Mouse (Mus musculus): ENCODE measurements around the gene Apoe. TPM values are rescaled to one million over a fixed set of nuclear protein-coding genes. Genes with fewer than 3 reads are reported as not detected.

Gene Apoe
- polyA plus RNA-seq (2014; fragmentation: Nextera tagmentation; extraction: Ambion mirVana) = 1,439 and 1,470 TPM in 2 replicates

DNA sequence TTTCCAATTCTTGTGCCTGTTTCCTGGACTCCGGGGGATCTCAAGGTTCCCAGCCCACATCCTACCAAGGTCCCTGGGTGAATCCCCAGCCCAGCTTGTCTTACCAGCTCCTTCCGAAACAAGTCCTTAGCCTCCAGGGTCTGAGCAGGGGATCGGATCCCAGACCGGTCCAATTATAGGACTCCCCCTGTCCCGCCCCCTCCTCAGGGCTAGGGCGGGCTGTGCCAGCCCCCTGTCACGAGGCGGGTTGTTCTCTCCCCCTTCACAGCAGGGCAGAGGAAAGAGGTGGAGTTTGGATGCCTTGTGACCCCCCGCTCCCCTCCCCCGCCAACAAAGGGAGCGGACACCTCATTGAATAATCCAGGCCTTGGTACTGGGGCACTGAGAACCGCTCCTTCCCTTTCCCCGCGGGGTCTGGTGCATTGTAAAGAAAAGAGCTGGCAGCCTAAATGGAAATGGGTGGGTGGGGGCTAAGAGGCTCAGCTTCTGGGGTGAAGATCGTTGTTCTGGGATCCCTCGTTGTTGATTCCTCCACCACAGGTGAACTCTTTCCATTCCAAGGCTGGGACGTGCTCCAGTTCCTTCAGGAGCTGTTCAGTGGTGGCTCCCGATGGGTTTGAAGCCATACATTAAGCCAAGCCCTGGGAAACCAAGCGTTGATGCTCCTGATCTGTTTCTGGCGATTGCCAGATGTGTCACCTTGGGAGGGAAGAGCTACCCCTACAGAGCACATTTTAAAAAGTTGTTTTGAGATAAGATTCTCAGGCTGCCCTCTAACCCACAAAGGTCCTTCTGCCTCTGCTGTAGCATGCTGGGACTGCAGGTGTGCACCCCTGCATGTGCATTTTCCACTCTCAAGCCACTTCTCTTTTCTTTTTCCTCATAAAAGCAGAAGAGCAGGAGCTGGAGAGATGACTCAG lies at the start of gene Apoe:
Gene Apoe (minus strand): TSS at position 282 of the 920 bp plus-strand sequence.
- DNase-seq (ENCODE audit: low spot score) (peak; percentile 65), ATAC-seq (replicated peaks; ENCODE audit: low FRiP score) (peak; percentile 54)
- H3K27me3 ChIP-seq (replicated peaks; ENCODE audit: control insufficient read depth, insufficient read depth, low read length) = no peaks in the 10 kb centered on the region
- H3K4me2 ChIP-seq = peak within 1 kb of the TSS; percentile 76
- H3K9ac ChIP-seq (ENCODE audit: low read depth, low read length) = peak within 1 kb of the TSS; percentile 69
- H3K4me1 ChIP-seq (replicated peaks; ENCODE audit: control insufficient read depth, insufficient read depth, low read length) = peaks cover 66% of the 10 kb centered on the region
- peaks cover 24% of the 10 kb centered on the region for H3K36me3 ChIP-seq (ENCODE audit: control insufficient read depth, insufficient read depth, low read length)
- no peaks in the 10 kb centered on the region for H3K9me3 ChIP-seq (ENCODE audit: control insufficient read depth, low read length)
- H3K4me3 ChIP-seq (ENCODE audit: low read depth, low read length) = peak within 1 kb of the TSS; percentile 58
- WGBS = 4% methylated on average over 20 of the region's 20 CpGs
- H3K27ac ChIP-seq (ENCODE audit: low read depth, low read length) = peak within 1 kb of the TSS; percentile 68

DNA sequence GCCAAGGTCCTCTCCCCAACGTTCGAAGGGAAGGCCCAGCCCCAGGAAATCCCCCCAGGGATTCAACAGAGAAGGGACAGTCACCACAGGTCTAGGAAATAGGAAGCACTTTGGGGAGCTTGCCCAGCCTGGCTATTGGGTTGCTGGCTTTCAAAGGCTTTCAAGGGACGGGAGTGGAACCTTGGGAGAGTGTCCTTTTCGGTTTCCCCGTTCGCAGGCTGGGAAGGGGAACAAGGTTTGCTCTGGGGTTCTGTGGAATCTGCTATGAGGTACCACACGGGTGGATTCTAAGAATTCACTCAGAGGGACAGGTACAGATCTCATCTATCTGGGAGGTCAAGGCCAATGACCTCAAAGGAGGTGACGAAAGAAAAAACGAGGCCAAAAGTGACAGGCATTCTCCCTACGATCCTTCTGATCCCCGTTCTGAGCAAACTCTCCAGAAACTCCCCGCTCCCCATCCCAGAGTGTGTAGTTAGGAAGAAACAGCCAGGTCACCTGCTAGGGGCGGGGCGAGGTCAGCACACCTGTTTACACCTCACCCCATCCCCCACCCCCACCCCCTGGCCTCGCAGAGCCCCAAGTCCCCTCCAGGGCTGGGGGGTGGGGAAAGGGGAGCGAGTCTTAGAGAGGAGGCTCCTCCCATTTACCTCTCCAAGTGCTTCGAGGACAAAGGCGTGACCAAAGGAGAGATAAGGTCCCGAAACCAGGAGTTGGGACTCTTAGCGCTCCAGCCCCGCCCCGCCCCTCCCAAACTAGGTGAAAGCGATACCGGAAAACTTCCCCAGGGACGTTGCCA lies 48.6 kb upstream of the Apoe start:
- peak overlapping the region; percentile 99 for H3K4me2 ChIP-seq
- peak overlapping the region; percentile 88; the same call in 1 of the 2 replicates for H3K27ac ChIP-seq (ENCODE audit: low read depth, low read length)
- 4% methylated on average over 25 of the region's 25 CpGs for WGBS
- no peaks in the 10 kb centered on the region for H3K27me3 ChIP-seq (replicated peaks; ENCODE audit: control insufficient read depth, insufficient read depth, low read length)
- ATAC-seq (replicated peaks; ENCODE audit: low FRiP score) (no peak), DNase-seq (ENCODE audit: low spot score) (no peak)
- no peaks in the 10 kb centered on the region for H3K9me3 ChIP-seq (ENCODE audit: control insufficient read depth, low read length)
- peak overlapping the region; percentile 18; the same call in 1 of the 2 replicates for H3K9ac ChIP-seq (ENCODE audit: low read depth, low read length)
- H3K36me3 ChIP-seq (ENCODE audit: control insufficient read depth, insufficient read depth, low read length) = no peaks in the 10 kb centered on the region
- peak overlapping the region; percentile 86 for H3K4me3 ChIP-seq (ENCODE audit: low read depth, low read length)
- H3K4me1 ChIP-seq (replicated peaks; ENCODE audit: control insufficient read depth, insufficient read depth, low read length) = peaks cover 49% of the 10 kb centered on the region

DNA sequence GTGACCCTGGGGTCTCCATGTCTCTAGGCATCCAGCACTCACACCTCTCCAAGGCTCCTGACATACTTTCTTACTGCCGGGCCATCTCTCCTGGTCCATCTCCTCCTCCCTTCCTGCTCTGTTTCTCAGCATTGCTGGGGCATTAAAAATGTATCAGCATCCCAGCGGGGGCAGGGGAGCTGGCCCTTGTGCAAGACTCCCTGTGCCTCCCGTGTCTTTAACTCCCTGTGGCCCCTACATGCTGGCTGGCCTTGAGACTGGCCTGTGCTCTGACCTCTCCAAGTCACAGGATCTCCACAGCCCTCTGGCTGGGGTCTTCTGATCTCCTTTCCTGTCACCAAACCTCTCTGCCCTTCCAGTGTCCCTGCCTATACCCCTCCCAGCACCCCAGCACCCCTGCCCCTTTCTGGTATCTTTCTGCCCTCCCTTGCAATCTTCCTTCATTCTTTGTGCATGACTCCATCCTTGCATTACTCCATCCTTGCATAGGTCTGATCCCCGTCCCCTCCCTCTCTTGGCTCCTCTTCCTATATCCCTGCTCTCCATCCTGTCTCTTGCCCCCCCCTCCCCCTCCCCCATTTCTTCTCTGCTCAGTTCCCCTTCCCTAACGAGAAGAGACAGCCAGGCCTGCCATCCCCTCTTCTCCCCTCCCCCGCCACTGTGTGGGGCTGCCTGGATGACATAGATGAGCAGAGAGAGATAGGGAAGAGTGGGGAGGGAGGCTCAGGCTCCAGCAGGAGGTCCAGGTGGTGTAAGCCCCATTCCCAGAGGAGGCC lies 47.6 kb upstream of the Apoe start:
- H3K4me2 ChIP-seq = peak overlapping the region; percentile 99
- H3K27ac ChIP-seq (ENCODE audit: low read depth, low read length) = no peak overlapping the region
- peaks cover 56% of the 10 kb centered on the region for H3K4me1 ChIP-seq (replicated peaks; ENCODE audit: control insufficient read depth, insufficient read depth, low read length)
- H3K4me3 ChIP-seq (ENCODE audit: low read depth, low read length) = peak overlapping the region; percentile 8; the same call in 1 of the 2 replicates
- ATAC-seq (replicated peaks; ENCODE audit: low FRiP score) (no peak), DNase-seq (ENCODE audit: low spot score) (no peak)
- H3K9me3 ChIP-seq (ENCODE audit: control insufficient read depth, low read length) = no peaks in the 10 kb centered on the region
- H3K9ac ChIP-seq (ENCODE audit: low read depth, low read length) = no peak overlapping the region
- H3K36me3 ChIP-seq (ENCODE audit: control insufficient read depth, insufficient read depth, low read length) = no peaks in the 10 kb centered on the region
- 34% methylated on average over 6 of the region's 6 CpGs for WGBS
- no peaks in the 10 kb centered on the region for H3K27me3 ChIP-seq (replicated peaks; ENCODE audit: control insufficient read depth, insufficient read depth, low read length)

DNA sequence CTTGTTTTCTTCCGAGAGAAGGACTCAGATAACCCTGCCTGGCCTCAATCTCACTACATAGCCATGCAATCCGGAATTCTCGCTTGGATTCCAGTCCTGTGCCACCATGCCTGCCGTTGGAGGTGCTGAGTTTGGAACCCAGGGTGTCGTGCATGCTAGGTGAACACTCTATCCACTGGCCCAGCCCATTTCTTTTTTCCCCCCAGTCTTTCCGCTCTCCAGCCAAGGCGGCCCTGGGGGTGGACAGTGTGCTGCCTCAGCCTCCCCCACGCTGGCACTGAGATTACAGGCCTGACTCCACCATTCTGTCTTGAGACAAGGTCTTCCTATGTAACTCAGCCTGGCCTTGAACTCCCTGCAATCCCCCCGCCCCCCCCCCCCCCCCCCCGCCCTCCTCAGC lies 47.0 kb upstream of the Apoe start:
- no peaks in the 10 kb centered on the region for H3K9me3 ChIP-seq (ENCODE audit: control insufficient read depth, low read length)
- H3K27ac ChIP-seq (ENCODE audit: low read depth, low read length) = no peak overlapping the region
- DNase-seq (ENCODE audit: low spot score) = no peak
- no peak overlapping the region for H3K4me3 ChIP-seq (ENCODE audit: low read depth, low read length)
- H3K4me1 ChIP-seq (replicated peaks; ENCODE audit: control insufficient read depth, insufficient read depth, low read length) = peaks cover 62% of the 10 kb centered on the region
- H3K36me3 ChIP-seq (ENCODE audit: control insufficient read depth, insufficient read depth, low read length) = 0 out of 2 replicates have a peak, but pooled peaks cover 2% of the 10 kb centered on the region
- no peak overlapping the region for H3K9ac ChIP-seq (ENCODE audit: low read depth, low read length)
- H3K27me3 ChIP-seq (replicated peaks; ENCODE audit: control insufficient read depth, insufficient read depth, low read length) = no peaks in the 10 kb centered on the region
- 81% methylated on average over 8 of the region's 10 CpGs for WGBS
- no peak overlapping the region for H3K4me2 ChIP-seq
- no peak for ATAC-seq (replicated peaks; ENCODE audit: low FRiP score)

DNA sequence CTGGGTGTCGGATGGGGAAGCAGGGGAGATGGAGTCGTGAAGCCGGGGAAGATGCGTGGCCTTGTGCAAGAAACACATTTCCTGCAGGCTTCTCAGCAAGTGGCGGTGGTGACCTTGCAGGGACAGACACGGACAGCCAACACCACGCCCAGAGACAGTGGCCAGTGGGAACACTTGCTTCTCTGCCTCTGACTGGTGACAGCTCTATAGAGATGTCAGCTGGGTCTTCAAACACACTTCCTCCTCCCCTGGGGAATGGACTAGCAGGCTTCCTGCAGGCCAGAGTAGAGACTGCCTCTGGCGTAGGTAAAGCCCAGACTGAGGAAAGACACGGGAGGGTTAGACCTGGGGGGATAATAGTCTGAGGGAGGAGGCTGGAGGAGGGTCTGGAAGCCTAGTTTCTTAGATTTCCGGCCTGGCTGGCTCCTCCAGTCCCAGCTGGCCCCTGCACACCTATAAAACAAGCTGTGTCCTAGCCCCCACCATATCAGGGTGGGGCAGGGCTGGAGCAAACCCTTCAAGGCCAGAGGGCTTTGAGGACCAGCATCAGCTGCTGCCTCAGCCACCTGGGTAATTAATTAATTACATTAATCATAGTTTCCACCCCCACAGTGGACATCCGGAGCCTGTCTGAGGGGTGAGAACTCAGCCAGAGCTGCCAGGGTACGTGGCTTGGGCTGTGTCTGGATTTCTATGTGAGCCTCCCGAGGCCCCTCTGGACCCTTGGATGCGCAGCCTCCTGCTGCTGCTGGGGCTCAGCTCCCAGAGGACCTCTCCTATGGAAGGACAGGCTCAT lies 45.8 kb upstream of the Apoe start:
- H3K9ac ChIP-seq (ENCODE audit: low read depth, low read length) = no peak overlapping the region
- H3K27me3 ChIP-seq (replicated peaks; ENCODE audit: control insufficient read depth, insufficient read depth, low read length) = no peaks in the 10 kb centered on the region
- H3K4me3 ChIP-seq (ENCODE audit: low read depth, low read length) = no peak overlapping the region
- 60% methylated on average over 14 of the region's 14 CpGs for WGBS
- H3K4me2 ChIP-seq = no peak overlapping the region
- ATAC-seq (replicated peaks; ENCODE audit: low FRiP score) = no peak
- peaks cover 6% of the 10 kb centered on the region; the same call in 1 of the 2 replicates for H3K36me3 ChIP-seq (ENCODE audit: control insufficient read depth, insufficient read depth, low read length)
- peaks cover 56% of the 10 kb centered on the region for H3K4me1 ChIP-seq (replicated peaks; ENCODE audit: control insufficient read depth, insufficient read depth, low read length)
- H3K27ac ChIP-seq (ENCODE audit: low read depth, low read length) = peak overlapping the region; percentile 45
- DNase-seq (ENCODE audit: low spot score) = no peak
- no peaks in the 10 kb centered on the region for H3K9me3 ChIP-seq (ENCODE audit: control insufficient read depth, low read length)

DNA sequence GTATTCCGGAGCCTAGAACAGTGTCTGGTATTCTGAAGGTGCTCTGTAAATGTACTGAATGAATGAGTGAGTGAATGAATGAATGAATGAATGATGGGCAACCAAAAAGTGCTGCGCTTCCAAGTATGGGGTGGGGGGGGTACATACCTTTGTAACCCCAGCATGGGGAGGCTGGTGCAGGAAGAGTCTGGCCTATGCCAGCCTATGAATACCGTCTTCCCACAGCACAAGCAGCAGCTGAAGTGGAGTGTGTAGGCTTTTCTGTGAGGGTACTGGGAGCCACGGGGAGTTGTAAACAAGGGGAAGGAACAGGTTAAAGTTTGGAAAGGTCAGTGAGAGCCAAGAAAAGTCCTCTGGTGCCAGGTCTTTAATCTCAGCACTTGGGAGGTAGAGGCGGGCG lies 44.8 kb upstream of the Apoe start:
- no peak overlapping the region for H3K4me3 ChIP-seq (ENCODE audit: low read depth, low read length)
- no peaks in the 10 kb centered on the region for H3K27me3 ChIP-seq (replicated peaks; ENCODE audit: control insufficient read depth, insufficient read depth, low read length)
- WGBS = 76% methylated on average over 6 of the region's 6 CpGs
- H3K36me3 ChIP-seq (ENCODE audit: control insufficient read depth, insufficient read depth, low read length) = peaks cover 9% of the 10 kb centered on the region; the same call in 1 of the 2 replicates
- peaks cover 56% of the 10 kb centered on the region for H3K4me1 ChIP-seq (replicated peaks; ENCODE audit: control insufficient read depth, insufficient read depth, low read length)
- H3K4me2 ChIP-seq = no peak overlapping the region
- H3K9ac ChIP-seq (ENCODE audit: low read depth, low read length) = no peak overlapping the region
- no peak overlapping the region for H3K27ac ChIP-seq (ENCODE audit: low read depth, low read length)
- ATAC-seq (replicated peaks; ENCODE audit: low FRiP score) (no peak), DNase-seq (ENCODE audit: low spot score) (no peak)
- no peaks in the 10 kb centered on the region for H3K9me3 ChIP-seq (ENCODE audit: control insufficient read depth, low read length)

DNA sequence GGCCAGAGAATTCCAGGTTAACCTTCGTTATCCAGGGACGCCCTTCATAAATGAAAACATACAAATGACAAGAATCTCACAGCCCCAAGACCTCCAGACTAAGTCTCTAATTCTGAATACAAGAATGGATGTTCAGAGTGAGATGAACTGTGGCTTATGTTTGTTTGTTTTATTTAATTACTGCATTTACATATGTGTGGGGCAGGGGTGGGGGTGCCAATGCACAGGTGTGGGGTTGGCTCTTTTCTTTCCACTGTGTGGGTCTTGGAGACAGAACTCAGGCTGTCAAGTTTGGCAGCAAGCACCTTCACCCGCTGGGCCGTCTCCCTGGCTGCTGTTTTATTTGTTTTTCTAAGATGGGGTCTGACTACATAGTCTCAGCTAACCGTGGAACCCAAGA lies 43.5 kb upstream of the Apoe start:
- no peak overlapping the region; the same call in 1 of the 2 replicates for H3K9ac ChIP-seq (ENCODE audit: low read depth, low read length)
- peaks cover 16% of the 10 kb centered on the region; the same call in 1 of the 2 replicates for H3K36me3 ChIP-seq (ENCODE audit: control insufficient read depth, insufficient read depth, low read length)
- DNase-seq (ENCODE audit: low spot score) (no peak), ATAC-seq (replicated peaks; ENCODE audit: low FRiP score) (no peak)
- H3K4me3 ChIP-seq (ENCODE audit: low read depth, low read length) = no peak overlapping the region
- peaks cover 52% of the 10 kb centered on the region for H3K4me1 ChIP-seq (replicated peaks; ENCODE audit: control insufficient read depth, insufficient read depth, low read length)
- no peaks in the 10 kb centered on the region for H3K27me3 ChIP-seq (replicated peaks; ENCODE audit: control insufficient read depth, insufficient read depth, low read length)
- no peaks in the 10 kb centered on the region for H3K9me3 ChIP-seq (ENCODE audit: control insufficient read depth, low read length)
- H3K27ac ChIP-seq (ENCODE audit: low read depth, low read length) = no peak overlapping the region; the same call in 1 of the 2 replicates
- no peak overlapping the region for H3K4me2 ChIP-seq
- 65% methylated on average over 5 of the region's 5 CpGs for WGBS
